Mouse (Mus musculus) midbrain, embryonic 13.5 days (tissue): ENCODE data around the gene Asap3. TPM values are rescaled to one million over a fixed set of nuclear protein-coding genes. Genes with fewer than 3 reads are reported as not detected.

Source experiments
- ATAC-seq: fragments of 200-750 bp; cut with Nextera tagmentation; 2 replicates; pipeline ENCODE4 v1.8.0; 2017; ENCODE audit warnings: mild to moderate bottlenecking, moderate TSS enrichment, moderate library complexity
- H3K27ac ChIP-seq: fragments of 300-500 bp; sonication (generic); 2 replicates; pipeline ENCODE4 v1.5.1; 2015; ENCODE audit warnings: inconsistent platforms, mild to moderate bottlenecking, moderate library complexity
- H3K27me3 ChIP-seq: fragments of 300-500 bp; sonication (generic); 2 replicates; pipeline ENCODE4 v1.6.1; 2015; ENCODE audit warnings: mild to moderate bottlenecking, inconsistent platforms
- H3K36me3 ChIP-seq: fragments of 300-500 bp; sonication (generic); 2 replicates; pipeline ENCODE4 v1.6.1; 2015; ENCODE audit warnings: mild to moderate bottlenecking, inconsistent platforms
- H3K4me1 ChIP-seq: fragments of 300-500 bp; sonication (generic); replicated peaks from 2 replicates; pipeline ENCODE4 v1.6.1; 2015; ENCODE audit warnings: inconsistent platforms
- H3K4me2 ChIP-seq: fragments of 300-500 bp; sonication (generic); replicated peaks from 2 replicates; pipeline ENCODE4 v1.6.1; 2015; ENCODE audit warnings: moderate library complexity, mild to moderate bottlenecking, inconsistent platforms
- H3K4me3 ChIP-seq: fragments of 300-500 bp; sonication (generic); replicated peaks from 2 replicates; pipeline ENCODE4 v1.5.1; 2015; ENCODE audit warnings: mild to moderate bottlenecking, inconsistent platforms
- H3K9ac ChIP-seq: fragments of 300-500 bp; sonication (generic); replicated peaks from 2 replicates; pipeline ENCODE4 v1.6.1; 2015; ENCODE audit warnings: mild to moderate bottlenecking, inconsistent platforms
- H3K9me3 ChIP-seq: fragments of 300-500 bp; sonication (generic); 2 replicates; pipeline ENCODE4 v1.6.1; 2016; ENCODE audit warnings: mild to moderate bottlenecking, inconsistent platforms
- WGBS: fragments of 180-500 bp; shearing (Covaris S2); methylation state at CpG from one replicate; pipeline ENCODE4 v1.1.7; 2015; 5-methylcytosine and 5-hydroxymethylcytosine counted together
- polyA plus RNA-seq: library from polyadenylated mRNA; unstranded; fragments of >200 nt; fragmentation: Nextera tagmentation; extraction: Ambion mirVana; gene quantifications from 2 replicates; pipeline ENCODE4 v1.2.1, GENCODE M21; 2015

Gene Asap3
- polyA plus RNA-seq, 1 experiment from 2014 or later = 4.5 TPM

- H3K4me2 ChIP-seq = no peak overlapping the region
- H3K36me3 ChIP-seq = no peaks in the 10 kb centered on the region
- H3K4me3 ChIP-seq = no peak overlapping the region
- H3K4me1 ChIP-seq = peaks cover 19% of the 10 kb centered on the region
- ATAC-seq = no peak
- WGBS = 90% methylated on average over 7 of the region's 7 CpGs
- no peak overlapping the region for H3K27ac ChIP-seq
- H3K9me3 ChIP-seq = no peaks in the 10 kb centered on the region
- H3K9ac ChIP-seq = no peak overlapping the region
- no peaks in the 10 kb centered on the region for H3K27me3 ChIP-seq
Measured at GRCm38 (mm10) chr4:136227408-136227807, 21.2 kb downstream of the Asap3 start.

GRCm38 (mm10) chr4:136228640-136229039, 22.5 kb downstream of the Asap3 start:
- no peaks in the 10 kb centered on the region for H3K9me3 ChIP-seq
- no peak overlapping the region for H3K27ac ChIP-seq
- H3K27me3 ChIP-seq = no peaks in the 10 kb centered on the region
- H3K4me2 ChIP-seq = no peak overlapping the region
- no peak overlapping the region for H3K9ac ChIP-seq
- H3K36me3 ChIP-seq = no peaks in the 10 kb centered on the region
- no peak overlapping the region for H3K4me3 ChIP-seq
- 76% methylated on average over 5 of the region's 5 CpGs for WGBS
- peaks cover 18% of the 10 kb centered on the region for H3K4me1 ChIP-seq
- ATAC-seq = no peak

GRCm38 (mm10) chr4:136238669-136239068, 32.5 kb downstream of the Asap3 start:
- Histone ChIP-seq H3K27me3 (peaks cover 34% of the 10 kb centered on the region), H3K4me2 (no peak overlapping the region), H3K4me1 (peaks cover 9% of the 10 kb centered on the region; the same call in 1 of the 2 replicates), H3K4me3 (no peak overlapping the region), H3K36me3 (no peaks in the 10 kb centered on the region), H3K27ac (no peak overlapping the region), H3K9ac (no peak overlapping the region), H3K9me3 (0 out of 2 replicates have a peak, but pooled peaks cover 2% of the 10 kb centered on the region)
- ATAC-seq = no peak
- WGBS = 18% methylated on average over 13 of the region's 13 CpGs

- no peak overlapping the region for H3K9ac ChIP-seq
- ATAC-seq = no peak
- 77% methylated on average over 9 of the region's 9 CpGs for WGBS
Measured at GRCm38 (mm10) chr4:136239111-136239510, 32.9 kb downstream of the Asap3 start.

GRCm38 (mm10) chr4:136239622-136240021, 33.5 kb downstream of the Asap3 start:
- H3K36me3 ChIP-seq = no peaks in the 10 kb centered on the region
- peaks cover 43% of the 10 kb centered on the region for H3K27me3 ChIP-seq
- no peak overlapping the region for H3K4me2 ChIP-seq
- 21% methylated on average over 8 of the region's 8 CpGs for WGBS
- peaks cover 9% of the 10 kb centered on the region; the same call in 1 of the 2 replicates for H3K4me1 ChIP-seq
- H3K27ac ChIP-seq = no peak overlapping the region
- no peak overlapping the region for H3K4me3 ChIP-seq
- no peak overlapping the region for H3K9ac ChIP-seq
- ATAC-seq = 0 out of 2 replicates have a peak, but pooled peaks have one; percentile 24
- H3K9me3 ChIP-seq = 0 out of 2 replicates have a peak, but pooled peaks cover 2% of the 10 kb centered on the region

More at GRCm38 (mm10) chr4:136239111-136239510, 32.9 kb downstream of the Asap3 start:
- Histone ChIP-seq H3K27me3 (peaks cover 38% of the 10 kb centered on the region), H3K36me3 (no peaks in the 10 kb centered on the region), H3K27ac (no peak overlapping the region), H3K4me3 (no peak overlapping the region), H3K9me3 (0 out of 2 replicates have a peak, but pooled peaks cover 2% of the 10 kb centered on the region), H3K4me2 (no peak overlapping the region), H3K4me1 (peaks cover 9% of the 10 kb centered on the region; the same call in 1 of the 2 replicates)

- 70% methylated on average over 14 of the region's 14 CpGs for WGBS
- Histone ChIP-seq H3K4me1 (peaks cover 9% of the 10 kb centered on the region; the same call in 1 of the 2 replicates), H3K27me3 (peaks cover 48% of the 10 kb centered on the region), H3K9me3 (0 out of 2 replicates have a peak, but pooled peaks cover 2% of the 10 kb centered on the region), H3K4me2 (no peak overlapping the region), H3K27ac (no peak overlapping the region), H3K36me3 (no peaks in the 10 kb centered on the region), H3K9ac (no peak overlapping the region), H3K4me3 (no peak overlapping the region)
- ATAC-seq = no peak
Measured at GRCm38 (mm10) chr4:136240123-136240522, 34.0 kb downstream of the Asap3 start.

GRCm38 (mm10) chr4:136240955-136241354, 34.8 kb downstream of the Asap3 start:
- Histone ChIP-seq H3K4me3 (no peak overlapping the region), H3K4me2 (no peak overlapping the region), H3K27me3 (peaks cover 56% of the 10 kb centered on the region), H3K9me3 (0 out of 2 replicates have a peak, but pooled peaks cover 2% of the 10 kb centered on the region), H3K9ac (no peak overlapping the region), H3K4me1 (peaks cover 10% of the 10 kb centered on the region), H3K27ac (no peak overlapping the region), H3K36me3 (no peaks in the 10 kb centered on the region)
- ATAC-seq = no peak
- 31% methylated on average over 8 of the region's 8 CpGs for WGBS

- Histone ChIP-seq H3K36me3 (no peaks in the 10 kb centered on the region), H3K27me3 (peaks cover 69% of the 10 kb centered on the region), H3K4me2 (no peak overlapping the region), H3K9ac (no peak overlapping the region), H3K4me3 (no peak overlapping the region), H3K9me3 (0 out of 2 replicates have a peak, but pooled peaks cover 2% of the 10 kb centered on the region), H3K4me1 (peaks cover 22% of the 10 kb centered on the region), H3K27ac (no peak overlapping the region)
- no peak for ATAC-seq
- 50% methylated on average over 8 of the region's 8 CpGs for WGBS
Measured at GRCm38 (mm10) chr4:136242065-136242703, 36.0 kb downstream of the Asap3 start.

GRCm38 (mm10) chr4:136242728-136243127, 36.6 kb downstream of the Asap3 start:
- H3K9ac ChIP-seq = no peak overlapping the region
- 82% methylated on average over 7 of the region's 7 CpGs for WGBS
- H3K27ac ChIP-seq = no peak overlapping the region
- no peak overlapping the region for H3K4me2 ChIP-seq
- no peak overlapping the region for H3K4me3 ChIP-seq
- H3K36me3 ChIP-seq = no peaks in the 10 kb centered on the region
- H3K27me3 ChIP-seq = peaks cover 71% of the 10 kb centered on the region
- H3K4me1 ChIP-seq = peaks cover 27% of the 10 kb centered on the region
- ATAC-seq = no peak
- 0 out of 2 replicates have a peak, but pooled peaks cover 2% of the 10 kb centered on the region for H3K9me3 ChIP-seq

GRCm38 (mm10) chr4:136244208-136244607, 38.0 kb downstream of the Asap3 start:
- Histone ChIP-seq H3K4me3 (no peak overlapping the region), H3K4me2 (no peak overlapping the region), H3K27me3 (peaks cover 71% of the 10 kb centered on the region), H3K36me3 (no peaks in the 10 kb centered on the region), H3K9ac (no peak overlapping the region), H3K27ac (no peak overlapping the region), H3K9me3 (0 out of 2 replicates have a peak, but pooled peaks cover 2% of the 10 kb centered on the region), H3K4me1 (peaks cover 33% of the 10 kb centered on the region)
- no peak for ATAC-seq
- WGBS = 67% methylated on average over 7 of the region's 7 CpGs

GRCm38 (mm10) chr4:136245681-136246080, 39.5 kb downstream of the Asap3 start:
- Histone ChIP-seq H3K4me1 (peaks cover 35% of the 10 kb centered on the region), H3K9me3 (no peaks in the 10 kb centered on the region), H3K4me3 (no peak overlapping the region), H3K9ac (no peak overlapping the region), H3K27ac (no peak overlapping the region), H3K36me3 (no peaks in the 10 kb centered on the region), H3K27me3 (peaks cover 74% of the 10 kb centered on the region), H3K4me2 (no peak overlapping the region)
- ATAC-seq = no peak
- WGBS = 33% methylated on average over 5 of the region's 5 CpGs

GRCm38 (mm10) chr4:136246568-136246969, 40.4 kb downstream of the Asap3 start:
- 3% methylated on average over 12 of the region's 12 CpGs for WGBS
- Histone ChIP-seq H3K27ac (no peak overlapping the region), H3K9me3 (no peaks in the 10 kb centered on the region), H3K4me1 (peaks cover 35% of the 10 kb centered on the region), H3K4me2 (no peak overlapping the region), H3K36me3 (no peaks in the 10 kb centered on the region), H3K4me3 (no peak overlapping the region), H3K27me3 (peaks cover 76% of the 10 kb centered on the region), H3K9ac (no peak overlapping the region)
- ATAC-seq = no peak
